12 mouse cellular contexts compared by ENCODE assay signal in genomic region chr6:101318530-101318929, GRCm38 (mm10). TPM values are rescaled to one million over a fixed set of nuclear protein-coding genes. Genes with fewer than 3 reads are reported as not detected.
DNase-seq lines count a peak whose midpoint lies in the region; ATAC-seq and TF ChIP-seq lines count a peak whose summit lies in the region.
"Had no signal": no experiment of that assay in that cellular context is flagged by ENCODE, and none has a peak within 500 bp of the region (broad histone marks: within the 10 kb centered on the region; RNA-seq: fewer than 3 reads in every experiment).

No protein-coding gene starts in this region.

- peak overlapping the region; percentile 31; the same call in 1 of the 2 replicates for H3K27ac ChIP-seq in hindbrain, embryonic 10.5 days
- H3K27ac ChIP-seq in hindbrain, embryonic 12.5 days, result no peak overlapping the region
- H3K27ac ChIP-seq in limb, embryonic 12.5 days, result peak overlapping the region; percentile 64

- H3K27me3 ChIP-seq in hindbrain, embryonic 10.5 days (ENCODE audit: insufficient read depth, poor library complexity, severe bottlenecking), result no peaks in the 10 kb centered on the region
- H3K27me3 ChIP-seq in hindbrain, embryonic 12.5 days, result no peaks in the 10 kb centered on the region
- H3K27me3 ChIP-seq in C2C12 (ENCODE audit: control insufficient read depth, insufficient read depth, insufficient read length), result no peaks in the 10 kb centered on the region
- no peaks in the 10 kb centered on the region for H3K27me3 ChIP-seq in limb, embryonic 12.5 days

- 44% methylated on average over 6 of the region's 6 CpGs for WGBS in hindbrain, embryonic 10.5 days
- 38% methylated on average over 6 of the region's 6 CpGs for WGBS in hindbrain, embryonic 12.5 days
- WGBS in limb, embryonic 12.5 days, result 37% methylated on average over 6 of the region's 6 CpGs

- TF ChIP-seq CTCF in C2C12 (IDR thresholded peaks at IDR 0.05; ENCODE audit: control insufficient read depth, insufficient read depth, insufficient read length), result no peak

- peaks cover 14% of the 10 kb centered on the region for H3K4me1 ChIP-seq in hindbrain, embryonic 10.5 days (replicated peaks)
- H3K4me1 ChIP-seq in hindbrain, embryonic 12.5 days, result peaks cover 5% of the 10 kb centered on the region; the same call in 1 of the 2 replicates
- H3K4me1 ChIP-seq in limb, embryonic 12.5 days (replicated peaks), result peaks cover 18% of the 10 kb centered on the region

- no peak overlapping the region; the same call in 1 of the 2 replicates for H3K9ac ChIP-seq in hindbrain, embryonic 12.5 days
- H3K9ac ChIP-seq in limb, embryonic 12.5 days (replicated peaks), result no peak overlapping the region

- no peaks in the 10 kb centered on the region for H3K36me3 ChIP-seq in hindbrain, embryonic 10.5 days
- no peaks in the 10 kb centered on the region for H3K36me3 ChIP-seq in hindbrain, embryonic 12.5 days
- no peaks in the 10 kb centered on the region for H3K36me3 ChIP-seq in C2C12 (ENCODE audit: control insufficient read depth, insufficient read depth)
- no peaks in the 10 kb centered on the region for H3K36me3 ChIP-seq in limb, embryonic 12.5 days
- H3K36me3 ChIP-seq: G1E had no signal

- no peaks in the 10 kb centered on the region for H3K9me3 ChIP-seq in hindbrain, embryonic 10.5 days
- H3K9me3 ChIP-seq in hindbrain, embryonic 12.5 days (replicated peaks), result no peaks in the 10 kb centered on the region
- no peaks in the 10 kb centered on the region for H3K9me3 ChIP-seq in limb, embryonic 12.5 days

- no peaks in the 10 kb centered on the region for H3K79me2 ChIP-seq in C2C12 (ENCODE audit: control insufficient read depth, insufficient read depth)

- no peak overlapping the region for H3K4me2 ChIP-seq in hindbrain, embryonic 12.5 days (replicated peaks)
- no peak overlapping the region for H3K4me2 ChIP-seq in limb, embryonic 12.5 days

- peak; percentile 44 for DNase-seq in embryo, embryonic 11 days
- no peak for DNase-seq in embryo, embryonic 10 days (ENCODE audit: low spot score)
- DNase-seq in hindbrain, embryonic 10.5 days (ENCODE audit: low spot score), result no peak
- DNase-seq in ovary, adult 18-20 months (ENCODE audit: low spot score), result no peak
- DNase-seq: gastrocnemius, postnatal 25 days; kidney, adult 18-20 months; thymus, adult 2 months had no signal

- no peak for ATAC-seq in hindbrain, embryonic 12.5 days (ENCODE audit: low FRiP score)
- ATAC-seq in limb, embryonic 12.5 days (ENCODE audit: insufficient number of reproducible peaks, insufficient read depth, low FRiP score, low TSS enrichment, low read depth), result no peak
- no peak for ATAC-seq in inflammation-experienced regulatory T-cells, adult 6 months

- H3ac ChIP-seq in C2C12 (ENCODE audit: control insufficient read depth, insufficient read length, low read depth), result no peak overlapping the region

- H3K79me3 ChIP-seq in C2C12 (ENCODE audit: low read depth), result peaks cover 1% of the 10 kb centered on the region

- H3K4me3 ChIP-seq in hindbrain, embryonic 10.5 days, result no peak overlapping the region
- no peak overlapping the region for H3K4me3 ChIP-seq in hindbrain, embryonic 12.5 days
- no peak overlapping the region for H3K4me3 ChIP-seq in C2C12 (ENCODE audit: insufficient read depth, poor library complexity, severe bottlenecking)
- no peak overlapping the region for H3K4me3 ChIP-seq in limb, embryonic 12.5 days (replicated peaks)

TF ChIP-seq in C2C12, 6 proteins besides CTCF, POLR2A, EP300 and RAD21:
- TF ChIP-seq MAX (IDR thresholded peaks at IDR 0.05), result no peak
- no peak for TF ChIP-seq MYOG (IDR thresholded peaks at IDR 0.05; ENCODE audit: control insufficient read depth, extremely low read depth, insufficient read length)
- TF ChIP-seq MYOD1 (IDR thresholded peaks at IDR 0.05; ENCODE audit: control insufficient read depth, insufficient read length, low read depth), result peak; percentile 38

RNA-seq across cellular contexts. Expression of gene Pdzrn3, which starts 59.2 kb away (rescaled TPM):
- polyA plus RNA-seq in hindbrain, embryonic 10.5 days (2016; fragmentation: Nextera tagmentation; extraction: Ambion mirVana), result 6.7 and 13.2 TPM in 2 replicates
- 27.2 and 31.0 TPM in 2 replicates for polyA plus RNA-seq in hindbrain, embryonic 12.5 days (2016; fragmentation: Nextera tagmentation; extraction: Ambion mirVana)
- polyA plus RNA-seq in C2C12 (2012; fragmentation: generic; extraction: Trizol), result 10.5 TPM
- polyA plus RNA-seq in limb, embryonic 12.5 days (2016; fragmentation: Nextera tagmentation; extraction: Ambion mirVana), result 10.8 and 14.1 TPM in 2 replicates
- polyA plus RNA-seq in inflammation-experienced regulatory T-cells, adult 6 months (2017; shearing (Covaris generic)), result not detected
- polyA plus RNA-seq: G1E had no signal
